Mouse (Mus musculus) heart, postnatal 10 days (tissue): ENCODE results near the gene Narfl. TPM values are rescaled to one million over a fixed set of nuclear protein-coding genes. Genes with fewer than 3 reads are reported as not detected.
"Not testable (repeated sequence)": the region's sequence is repeated elsewhere in the genome, so short reads cannot be mapped to it uniquely, and the experiment has no call there.

Source experiments
- DNase-seq, 2 experiments: peaks; one replicate each; pipeline ENCODE4 v3.0.0; 2021
- intact Hi-C: fragments of 180-260 bp; cut with DNase I; formaldehyde crosslinking; loops from one replicate; pipeline ENCODE4 v1.15.1; 2025
- total RNA-seq, 2 experiments: library from RNA; stranded (reverse); gene quantifications; 2 replicates each; pipeline ENCODE4 v1.2.3; 2021

Narfl gene
- 10 to 100 TPM; 43.2 to 49.3 TPM for total RNA-seq

GRCm38 (mm10) chr17:25773549-25774120, at the start of gene Narfl:
Narfl (plus strand) TSS chr17:25773776.
- intact Hi-C loops, result loop anchor here (1.0 kb wide), 1 partner anchor 28 kb away; no protein-coding TSS in a partner anchor
- DNase-seq, result peak; percentile 98 to 99

DNA sequence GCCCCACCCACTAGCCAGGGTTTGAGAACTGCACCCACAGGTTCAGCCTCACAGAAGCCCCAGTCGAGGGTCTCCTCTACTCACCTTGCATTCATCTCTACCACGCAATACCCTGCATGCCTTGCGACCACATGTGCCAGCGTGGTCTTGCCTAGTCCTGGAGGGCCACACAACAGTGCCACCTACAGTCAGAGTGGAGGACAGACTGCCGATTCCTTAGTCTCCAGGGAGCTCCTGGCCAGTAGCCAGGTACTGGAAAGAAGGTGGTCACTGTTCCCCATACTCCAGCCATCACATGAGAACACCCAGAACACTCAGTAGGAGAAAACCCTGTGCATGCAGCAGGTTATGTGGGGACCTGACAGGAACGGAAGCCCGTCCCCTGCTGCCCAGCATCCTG, 49.7 kb upstream of the Narfl start:
- intact Hi-C loops, result no loop called here
- no peak for DNase-seq

DNA sequence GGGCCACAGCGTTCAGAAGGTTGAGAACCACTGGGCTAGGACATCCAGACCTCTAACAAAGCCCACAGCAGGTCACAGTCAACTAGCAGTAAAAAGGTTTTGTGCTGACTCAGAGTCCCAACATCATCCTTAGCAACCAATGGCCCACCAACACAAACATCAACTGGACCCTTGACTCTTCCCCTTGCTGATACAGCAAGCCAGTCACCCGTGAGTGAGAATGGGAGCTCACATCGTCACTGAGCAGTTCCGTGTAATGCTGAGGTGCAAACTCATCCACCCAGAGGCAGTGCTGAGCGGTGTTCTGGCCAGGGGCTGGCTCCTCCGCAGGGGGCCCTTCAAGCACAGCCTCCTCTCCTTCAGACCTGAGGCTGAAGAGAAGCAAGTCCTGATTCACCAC, 48.3 kb upstream of the Narfl start:
- intact Hi-C loops, result no loop called here
- no peak for DNase-seq

GRCm38 (mm10) chr17:25727265-25728008, 46.1 kb upstream of the Narfl start, which contains the start of the genes Chtf18 and Rpusd1:
Chtf18 (minus strand) TSS chr17:25727419.
Rpusd1 (plus strand) TSS chr17:25727670.
- peak; percentile 100 for DNase-seq
- intact Hi-C loops, result no loop called here

GRCm38 (mm10) chr17:25728009-25728270, 45.6 kb upstream of the Narfl start:
- intact Hi-C loops, result no loop called here
- DNase-seq, result no peak

GRCm38 (mm10) chr17:25732082-25732481, 41.5 kb upstream of the Narfl start:
- intact Hi-C loops, result loop anchor here (2.0 kb wide), 1 partner anchor 69 kb away; no protein-coding TSS in a partner anchor
- DNase-seq, result peak; percentile 78 to 89

- intact Hi-C loops, result no loop called here
Observed at GRCm38 (mm10) chr17:25735246-25735645, 38.3 kb upstream of the Narfl start.

GRCm38 (mm10) chr17:25735745-25736144, 37.8 kb upstream of the Narfl start, which contains the start of gene Mslnl:
Mslnl (plus strand) TSS chr17:25736042.
- intact Hi-C loops, result no loop called here
- no peak for DNase-seq

More at GRCm38 (mm10) chr17:25735246-25735645, 38.3 kb upstream of the Narfl start:
- no peak for DNase-seq

GRCm38 (mm10) chr17:25738861-25739260, 34.7 kb upstream of the Narfl start:
- no peak for DNase-seq

DNA sequence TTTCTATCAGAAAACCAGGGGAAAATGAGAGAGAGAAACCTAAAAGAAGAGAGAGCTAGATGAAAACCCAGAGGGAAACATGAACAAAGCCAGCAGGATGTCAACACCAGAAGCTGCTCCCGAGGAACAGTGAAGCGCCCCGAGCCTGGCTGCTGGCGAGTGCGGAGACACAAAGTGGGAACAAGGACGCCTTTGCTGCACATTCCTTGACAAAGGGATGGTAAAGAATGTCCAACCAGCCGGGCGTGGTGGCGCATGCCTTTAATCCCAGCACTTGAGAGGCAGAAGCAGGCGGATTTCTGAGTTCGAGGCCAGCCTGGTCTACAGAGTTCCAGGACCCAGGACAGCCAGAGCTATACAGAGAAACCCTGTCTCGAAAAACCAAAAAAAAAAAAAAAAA, 32.1 kb upstream of the Narfl start:
- DNase-seq, intact Hi-C loops: not testable (repeated sequence)

More at GRCm38 (mm10) chr17:25738861-25739260, 34.7 kb upstream of the Narfl start:
- intact Hi-C loops, result no loop called here

GRCm38 (mm10) chr17:25743831-25744230, 29.7 kb upstream of the Narfl start:
- intact Hi-C loops, result no loop called here
- DNase-seq, result no peak

DNA sequence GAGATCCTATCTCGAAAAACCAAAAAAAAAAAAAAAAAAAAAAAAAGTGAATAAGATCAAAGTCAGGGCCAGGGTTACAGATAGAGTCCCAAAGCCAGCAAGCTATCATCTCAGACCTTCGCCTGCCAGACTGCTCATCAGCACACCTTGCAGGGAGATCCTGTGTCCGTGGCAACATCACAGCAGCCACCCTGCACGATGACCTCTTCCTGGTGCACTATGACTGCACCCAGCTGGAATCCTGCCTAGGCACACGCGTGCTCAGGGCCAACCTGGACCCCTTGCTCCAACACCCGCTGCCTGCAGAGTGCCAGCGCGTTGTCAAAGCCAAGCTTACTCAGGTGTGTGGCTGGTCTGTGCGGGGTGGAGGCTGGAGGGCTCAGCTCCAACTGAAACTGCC, 29.3 kb upstream of the Narfl start:
- intact Hi-C loops, result no loop called here
- DNase-seq, result no peak

GRCm38 (mm10) chr17:25748238-25748637, 25.3 kb upstream of the Narfl start:
- intact Hi-C loops, result no loop called here
- DNase-seq, result no peak

- intact Hi-C loops, result no loop called here
- no peak for DNase-seq
Observed at GRCm38 (mm10) chr17:25749314-25749713, 24.3 kb upstream of the Narfl start.

DNA sequence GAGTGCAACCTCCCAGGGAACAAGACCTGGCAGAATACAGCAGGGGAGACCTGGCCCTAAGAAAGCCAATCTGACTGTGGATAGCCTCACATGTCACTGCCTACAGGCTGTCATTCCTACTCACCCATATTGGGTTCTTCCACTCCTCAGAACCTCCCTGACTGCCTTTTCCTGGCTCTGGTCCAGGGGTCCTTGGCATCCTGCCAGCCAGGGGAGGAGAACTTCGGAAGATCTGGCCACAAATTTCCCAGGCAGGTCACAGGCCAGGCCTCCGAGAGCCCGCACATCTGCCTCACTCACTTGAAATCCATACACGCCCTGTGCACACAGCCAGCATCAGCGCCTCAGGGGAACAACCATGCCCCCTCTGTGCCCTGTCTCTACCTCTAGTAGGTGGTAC, 22.1 kb upstream of the Narfl start:
- intact Hi-C loops, result no loop called here

DNA sequence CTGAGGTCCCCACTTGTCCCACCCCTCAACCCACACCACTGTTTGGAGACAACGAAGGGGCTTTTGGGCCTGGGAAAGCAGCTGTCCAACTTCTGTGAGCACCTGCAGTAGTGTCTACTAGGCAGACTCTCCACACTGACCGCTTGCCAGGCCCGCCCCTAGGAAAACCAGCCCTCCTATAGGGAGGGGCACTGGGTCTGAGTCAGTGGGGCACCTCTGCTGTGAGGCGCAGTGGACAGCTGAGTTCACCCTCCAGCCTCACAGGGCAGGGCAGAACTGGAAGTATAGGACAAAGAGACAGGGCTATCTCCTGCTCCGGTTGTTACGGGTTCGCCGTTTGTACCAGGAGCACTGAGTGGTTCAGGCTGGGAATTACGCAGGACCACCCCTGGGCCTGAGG, 19.3 kb upstream of the Narfl start, which contains the start of gene Msln:
Gene Msln, minus strand, starts transcription at position 138 of the 400 bp plus-strand sequence.
- intact Hi-C loops, result no loop called here
- no peak for DNase-seq

More for the DNA sequence above, 22.1 kb upstream of the Narfl start:
- DNase-seq, result peak; percentile 46 to 67

GRCm38 (mm10) chr17:25755086-25755485, 18.5 kb upstream of the Narfl start:
- intact Hi-C loops, result no loop called here
- no peak for DNase-seq

DNA sequence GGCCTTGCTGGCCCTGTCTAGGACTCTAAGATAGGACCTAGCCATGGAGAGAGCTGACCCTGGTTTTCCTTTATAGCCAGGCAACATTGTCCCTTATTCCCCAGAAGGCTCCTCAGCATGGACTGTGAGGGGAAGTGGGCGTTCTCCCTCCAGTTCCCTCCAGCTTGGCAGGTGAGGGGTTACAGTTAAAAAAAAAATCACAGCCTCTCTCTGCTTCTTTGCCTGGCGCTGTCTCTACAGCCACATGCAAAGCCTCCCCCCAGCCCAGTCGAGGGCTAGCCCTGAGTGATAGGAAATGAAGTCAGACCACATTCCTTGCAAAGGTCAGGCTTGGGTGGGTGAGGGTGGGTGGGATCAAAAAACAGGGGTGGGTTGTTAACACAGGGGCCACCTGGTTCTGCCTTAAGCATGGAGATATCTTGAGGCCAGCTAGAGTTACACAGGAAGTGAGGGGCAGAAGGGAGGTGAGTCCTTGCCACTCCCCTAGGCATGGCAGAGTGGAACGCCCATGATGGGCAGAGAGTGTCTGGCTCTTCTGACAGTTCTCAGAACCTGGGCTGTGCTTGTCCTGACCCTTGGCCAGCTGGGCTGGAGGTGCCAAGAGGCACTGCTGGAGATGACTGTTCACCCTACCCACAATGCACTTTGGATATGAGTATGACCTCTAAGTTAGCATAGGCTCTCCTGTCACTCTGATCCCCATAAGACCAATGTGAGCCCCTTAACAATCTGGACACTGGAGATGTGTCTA, 17.8 kb upstream of the Narfl start:
- no peak for DNase-seq

DNA sequence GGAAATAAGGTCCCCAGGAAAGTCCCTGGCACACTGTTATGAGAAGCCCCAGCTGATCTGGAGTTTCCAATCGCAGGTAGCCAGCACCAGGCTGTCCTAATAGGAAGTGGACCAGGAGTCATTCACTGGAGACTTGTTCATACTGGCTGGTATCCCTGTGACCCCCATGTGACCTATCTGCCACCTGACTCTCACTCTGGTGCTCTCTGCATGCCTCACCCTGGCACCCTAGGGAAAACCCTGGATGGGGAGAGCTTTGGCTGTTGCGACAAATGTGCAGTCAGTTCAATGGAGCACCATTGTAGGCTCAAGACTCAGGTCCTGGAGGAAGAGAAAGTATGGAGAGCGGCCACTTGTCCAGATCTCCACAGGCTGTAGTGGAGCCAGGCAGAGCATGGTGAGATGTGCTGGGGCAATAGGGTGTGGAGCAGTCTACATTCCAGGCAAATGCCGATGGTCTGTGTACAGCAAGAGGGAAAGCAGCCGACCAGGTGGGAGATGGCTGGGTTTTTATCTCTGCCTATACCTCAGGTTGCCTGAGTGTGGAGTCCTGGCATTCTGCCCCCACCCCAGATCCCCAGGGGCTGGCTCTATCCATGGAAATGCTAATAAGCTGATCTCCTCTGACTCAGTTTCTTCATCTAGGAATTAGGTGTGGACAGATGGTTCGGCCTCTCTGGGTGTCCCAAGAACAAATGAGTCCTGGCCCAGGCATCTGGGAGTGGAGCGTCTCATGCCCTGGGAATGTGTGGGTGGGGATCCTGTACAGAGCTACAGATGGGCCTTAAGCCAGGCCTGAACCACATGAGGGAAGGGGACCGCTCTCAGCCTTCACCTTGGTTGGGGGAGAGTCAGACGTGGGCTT, 17.0 kb upstream of the Narfl start:
- DNase-seq, result no peak
- intact Hi-C loops, result no loop called here

More for the DNA sequence above, 17.8 kb upstream of the Narfl start:
- intact Hi-C loops, result no loop called here

DNA sequence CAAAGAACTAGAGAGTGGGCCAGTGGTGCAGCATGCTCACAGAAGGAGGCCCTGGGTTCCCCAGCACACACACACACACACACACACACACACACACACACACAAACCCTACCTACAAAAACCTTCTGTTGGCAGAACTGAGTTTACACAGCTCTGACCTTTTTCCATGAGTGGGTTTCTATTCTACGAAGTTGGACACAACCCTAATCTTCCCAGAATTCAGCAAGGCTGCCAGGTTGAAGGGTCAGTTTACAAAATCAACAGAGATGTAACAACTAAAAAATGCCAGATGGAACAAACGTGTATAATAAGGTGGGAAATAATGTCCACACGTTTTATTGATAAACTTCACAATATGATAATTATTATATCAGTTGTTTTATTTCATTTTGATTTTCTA, 15.9 kb upstream of the Narfl start:
- DNase-seq, result no peak

More for the DNA sequence above, 15.9 kb upstream of the Narfl start:
- intact Hi-C loops, result no loop called here
